22 mouse cellular contexts compared by ENCODE assay signal in the genomic region with DNA sequence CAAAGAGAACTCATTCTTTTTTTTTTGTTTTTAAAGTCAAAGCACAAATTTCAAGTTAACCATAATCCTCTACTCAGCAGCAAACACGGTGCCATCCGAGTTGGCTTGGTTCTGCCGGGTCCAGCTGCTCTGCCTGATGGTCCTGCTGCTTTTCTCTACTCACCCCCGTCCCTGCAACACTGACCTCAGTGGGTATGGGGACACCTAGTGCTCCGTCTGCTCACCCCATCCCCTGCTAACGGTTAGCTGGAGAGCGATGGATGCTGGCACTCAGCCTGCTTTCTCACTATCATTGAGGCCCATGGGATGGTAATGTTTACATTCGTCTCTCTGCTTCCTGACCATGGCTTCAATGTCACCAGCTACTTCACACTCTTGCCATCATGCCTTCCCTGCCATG. TPM values are rescaled to one million over a fixed set of nuclear protein-coding genes. Genes with fewer than 3 reads are reported as not detected.
"Had no signal": no experiment of that assay in that cellular context is flagged by ENCODE, and none has a peak within 500 bp of the region (broad histone marks: within the 10 kb centered on the region; RNA-seq: fewer than 3 reads in every experiment).

No protein-coding gene starts in this region.

- H3K4me1 ChIP-seq: limb, embryonic 12.5 days; liver, embryonic 12.5 days; liver, embryonic 15.5 days; midbrain, embryonic 12.5 days; midbrain, embryonic 15.5 days; neural tube, embryonic 12.5 days; neural tube, embryonic 15.5 days had no signal

- ATAC-seq: liver, embryonic 12.5 days; midbrain, embryonic 15.5 days had no signal

- H3K27me3 ChIP-seq: limb, embryonic 12.5 days; liver, embryonic 12.5 days; liver, embryonic 15.5 days; midbrain, embryonic 12.5 days; midbrain, embryonic 15.5 days; neural tube, embryonic 12.5 days; neural tube, embryonic 15.5 days had no signal

- DNase-seq: kidney, adult 18-20 months; kidney, adult 9 months; kidney, postnatal 14 days; kidney, postnatal 4 days; liver; lung, adult 18-20 months; lung, postnatal 14 days; retina, postnatal 1 day; right cerebral cortex, postnatal 25 days; spleen, adult 18-20 months; thymus, adult 2 months; thymus, postnatal 14 days; thymus, postnatal 4 days had no signal

- H3K27ac ChIP-seq: limb, embryonic 12.5 days; liver, embryonic 12.5 days; liver, embryonic 15.5 days; macrophage; midbrain, embryonic 12.5 days; midbrain, embryonic 15.5 days; neural tube, embryonic 12.5 days; neural tube, embryonic 15.5 days had no signal

- H3K9ac ChIP-seq: limb, embryonic 12.5 days; liver, embryonic 12.5 days; liver, embryonic 15.5 days; midbrain, embryonic 12.5 days; midbrain, embryonic 15.5 days; neural tube, embryonic 12.5 days; neural tube, embryonic 15.5 days had no signal

- H3K4me3 ChIP-seq: limb, embryonic 12.5 days; liver, embryonic 12.5 days; liver, embryonic 15.5 days; midbrain, embryonic 12.5 days; midbrain, embryonic 15.5 days; neural tube, embryonic 12.5 days; neural tube, embryonic 15.5 days had no signal

- H3K4me2 ChIP-seq: limb, embryonic 12.5 days; liver, embryonic 12.5 days; liver, embryonic 15.5 days; midbrain, embryonic 12.5 days; midbrain, embryonic 15.5 days; neural tube, embryonic 12.5 days; neural tube, embryonic 15.5 days had no signal

- H3K9me3 ChIP-seq: limb, embryonic 12.5 days; liver, embryonic 12.5 days; liver, embryonic 15.5 days; midbrain, embryonic 12.5 days; midbrain, embryonic 15.5 days; neural tube, embryonic 12.5 days; neural tube, embryonic 15.5 days had no signal

RNA-seq across cellular contexts. Expression of a gene that starts 28.1 kb away (rescaled TPM):
- total RNA-seq: megakaryocyte, adult 5-6 weeks had no signal
- polyA plus RNA-seq: macrophage had no signal
